Mouse (Mus musculus): Measurements from ENCODE around the gene Myf5. TPM values are rescaled to one million over a fixed set of nuclear protein-coding genes. Genes with fewer than 3 reads are reported as not detected.
A peak's percentile ranks its signal among the peaks of the same experiment; 100 is the strongest.

Gene Myf5
- polyA plus RNA-seq, 1 experiment from 2014 or later: not detected

- Histone ChIP-seq H3K9ac (no peak overlapping the region), H3K4me2 (peak overlapping the region; percentile 49), H3K36me3 (replicated peaks) (no peaks in the 10 kb centered on the region), H3K4me1 (no peaks in the 10 kb centered on the region), H3K27me3 (replicated peaks) (no peaks in the 10 kb centered on the region), H3K4me3 (peak overlapping the region; percentile 31), H3K27ac (no peak overlapping the region), H3K9me3 (no peaks in the 10 kb centered on the region)
- ATAC-seq (replicated peaks): peak; percentile 71; the same call in 1 of the 2 replicates
- 34% methylated on average over 18 of the region's 18 CpGs for WGBS
These were observed 7.1 kb upstream of the Myf5 start for GRCm38 (mm10) chr10:107492867-107493579.

GRCm38 (mm10) chr10:107488654-107489315, 2.9 kb upstream of the Myf5 start:
- no peaks in the 10 kb centered on the region for H3K9me3 ChIP-seq
- H3K27me3 ChIP-seq (replicated peaks): no peaks in the 10 kb centered on the region
- no peak overlapping the region for H3K4me2 ChIP-seq
- no peak overlapping the region for H3K9ac ChIP-seq
- ATAC-seq (replicated peaks): no peak
- 32% methylated on average over 12 of the region's 12 CpGs for WGBS
- no peaks in the 10 kb centered on the region for H3K36me3 ChIP-seq (replicated peaks)
- no peaks in the 10 kb centered on the region for H3K4me1 ChIP-seq
- H3K27ac ChIP-seq: no peak overlapping the region
- no peak overlapping the region for H3K4me3 ChIP-seq

- H3K36me3 ChIP-seq (replicated peaks): no peaks in the 10 kb centered on the region
- H3K27ac ChIP-seq: no peak overlapping the region
- 73% methylated on average over 12 of the region's 12 CpGs for WGBS
- H3K4me2 ChIP-seq: no peak overlapping the region
- H3K27me3 ChIP-seq (replicated peaks): no peaks in the 10 kb centered on the region
- H3K9me3 ChIP-seq: no peaks in the 10 kb centered on the region
- no peak for ATAC-seq (replicated peaks)
- no peak overlapping the region for H3K4me3 ChIP-seq
- no peak overlapping the region for H3K9ac ChIP-seq
- no peaks in the 10 kb centered on the region for H3K4me1 ChIP-seq
These were observed 836 bp upstream of the Myf5 start for GRCm38 (mm10) chr10:107486770-107487169.

- Histone ChIP-seq H3K4me3 (no peak overlapping the region), H3K4me1 (no peaks in the 10 kb centered on the region), H3K36me3 (replicated peaks) (no peaks in the 10 kb centered on the region), H3K9ac (no peak overlapping the region), H3K9me3 (no peaks in the 10 kb centered on the region), H3K27me3 (replicated peaks) (no peaks in the 10 kb centered on the region), H3K4me2 (no peak overlapping the region), H3K27ac (no peak overlapping the region)
- ATAC-seq (replicated peaks): no peak
- 80% methylated on average over 10 of the region's 10 CpGs for WGBS
These were observed 1.9 kb downstream of the Myf5 start for GRCm38 (mm10) chr10:107484050-107484449.

- Histone ChIP-seq H3K4me1 (no peaks in the 10 kb centered on the region), H3K9me3 (no peaks in the 10 kb centered on the region), H3K9ac (no peak overlapping the region), H3K27me3 (replicated peaks) (no peaks in the 10 kb centered on the region), H3K4me3 (no peak overlapping the region), H3K36me3 (replicated peaks) (no peaks in the 10 kb centered on the region), H3K27ac (no peak overlapping the region), H3K4me2 (no peak overlapping the region)
- 59% methylated on average over 2 of the region's 2 CpGs for WGBS
- no peak for ATAC-seq (replicated peaks)
These were observed 12.4 kb downstream of the Myf5 start for GRCm38 (mm10) chr10:107473497-107473896.

- Histone ChIP-seq H3K9ac (no peak overlapping the region), H3K27me3 (replicated peaks) (no peaks in the 10 kb centered on the region), H3K4me3 (no peak overlapping the region), H3K9me3 (no peaks in the 10 kb centered on the region), H3K4me1 (no peaks in the 10 kb centered on the region), H3K27ac (no peak overlapping the region), H3K4me2 (no peak overlapping the region), H3K36me3 (replicated peaks) (no peaks in the 10 kb centered on the region)
- no peak for ATAC-seq (replicated peaks)
- WGBS: 41% methylated on average over 5 of the region's 5 CpGs
These were observed 14.2 kb downstream of the Myf5 start for GRCm38 (mm10) chr10:107471712-107472111.

GRCm38 (mm10) chr10:107467819-107468218, 18.1 kb downstream of the Myf5 start:
- Histone ChIP-seq H3K27ac (no peak overlapping the region), H3K4me1 (no peaks in the 10 kb centered on the region), H3K4me2 (no peak overlapping the region), H3K27me3 (replicated peaks) (no peaks in the 10 kb centered on the region), H3K9me3 (no peaks in the 10 kb centered on the region), H3K36me3 (replicated peaks) (no peaks in the 10 kb centered on the region), H3K4me3 (no peak overlapping the region), H3K9ac (no peak overlapping the region)
- ATAC-seq (replicated peaks): no peak
- 95% methylated on average over 7 of the region's 7 CpGs for WGBS

- H3K27ac ChIP-seq: no peak overlapping the region
- no peak overlapping the region for H3K4me3 ChIP-seq
- no peak overlapping the region for H3K9ac ChIP-seq
- 95% methylated on average over 5 of the region's 5 CpGs for WGBS
- H3K4me1 ChIP-seq: no peaks in the 10 kb centered on the region
- H3K4me2 ChIP-seq: no peak overlapping the region
- H3K27me3 ChIP-seq (replicated peaks): no peaks in the 10 kb centered on the region
- no peak for ATAC-seq (replicated peaks)
- H3K9me3 ChIP-seq: no peaks in the 10 kb centered on the region
- no peaks in the 10 kb centered on the region for H3K36me3 ChIP-seq (replicated peaks)
These were observed 36.2 kb downstream of the Myf5 start for GRCm38 (mm10) chr10:107449496-107450330.

GRCm38 (mm10) chr10:107442781-107443180, 43.2 kb downstream of the Myf5 start:
- Histone ChIP-seq H3K9ac (no peak overlapping the region), H3K4me1 (no peaks in the 10 kb centered on the region), H3K27ac (no peak overlapping the region), H3K36me3 (replicated peaks) (no peaks in the 10 kb centered on the region), H3K27me3 (replicated peaks) (no peaks in the 10 kb centered on the region), H3K9me3 (no peaks in the 10 kb centered on the region), H3K4me2 (no peak overlapping the region), H3K4me3 (no peak overlapping the region)
- WGBS: 11% methylated on average over 4 of the region's 4 CpGs
- ATAC-seq (replicated peaks): no peak

GRCm38 (mm10) chr10:107436967-107437366, 49.0 kb downstream of the Myf5 start:
- Histone ChIP-seq H3K27ac (no peak overlapping the region), H3K4me1 (no peaks in the 10 kb centered on the region), H3K9ac (no peak overlapping the region), H3K4me3 (no peak overlapping the region), H3K27me3 (replicated peaks) (no peaks in the 10 kb centered on the region), H3K4me2 (no peak overlapping the region), H3K9me3 (no peaks in the 10 kb centered on the region), H3K36me3 (replicated peaks) (no peaks in the 10 kb centered on the region)
- WGBS: 58% methylated on average over 5 of the region's 5 CpGs
- ATAC-seq (replicated peaks): no peak

All from midbrain, embryonic 15.5 days (tissue).